Mouse (Mus musculus) C2C12 (cell line): ENCODE data around the gene P2rx2.

Experiments used
- CEBPB ChIP-seq: IDR thresholded peaks from one replicate; pipeline ENCODE4 v1.6.1; 2011; ENCODE audit warnings: low read depth, mild to moderate bottlenecking, control low read depth, moderate library complexity
- CTCF ChIP-seq: IDR thresholded peaks from one replicate; pipeline ENCODE4 v1.5.1; 2011; ENCODE audit not compliant: control insufficient read depth, insufficient read depth, insufficient read length
- FOSL1 ChIP-seq: IDR thresholded peaks from one replicate; pipeline ENCODE4 v1.8.0; 2011; ENCODE audit warnings: mild to moderate bottlenecking, low read length; ENCODE audit not compliant: poor library complexity, insufficient read depth, severe bottlenecking
- MAX ChIP-seq: IDR thresholded peaks from one replicate; pipeline ENCODE4 v1.6.1; 2011; ENCODE audit warnings: mild to moderate bottlenecking, control low read depth
- MYOD1 ChIP-seq: IDR thresholded peaks from one replicate; pipeline ENCODE4 v1.6.1; 2011; ENCODE audit warnings: low read depth; ENCODE audit not compliant: control insufficient read depth, insufficient read length
- MYOG ChIP-seq: IDR thresholded peaks from one replicate; pipeline ENCODE4 v1.6.1; 2011; ENCODE audit not compliant: control insufficient read depth, insufficient read length; ENCODE audit errors: extremely low read depth
- USF1 ChIP-seq: IDR thresholded peaks from one replicate; pipeline ENCODE4 v1.6.1; 2011; ENCODE audit warnings: low read depth, mild to moderate bottlenecking, control low read depth, moderate library complexity

GRCm38 (mm10) chr5:110357531-110358179, 14.6 kb upstream of the P2rx2 start:
- TF ChIP-seq CTCF (peak; percentile 48), MAX (no peak), USF1 (no peak), MYOD1 (no peak), CEBPB (no peak), FOSL1 (no peak), MYOG (no peak)
